Mouse (Mus musculus): ENCODE data around the gene Cenpp.

DNA sequence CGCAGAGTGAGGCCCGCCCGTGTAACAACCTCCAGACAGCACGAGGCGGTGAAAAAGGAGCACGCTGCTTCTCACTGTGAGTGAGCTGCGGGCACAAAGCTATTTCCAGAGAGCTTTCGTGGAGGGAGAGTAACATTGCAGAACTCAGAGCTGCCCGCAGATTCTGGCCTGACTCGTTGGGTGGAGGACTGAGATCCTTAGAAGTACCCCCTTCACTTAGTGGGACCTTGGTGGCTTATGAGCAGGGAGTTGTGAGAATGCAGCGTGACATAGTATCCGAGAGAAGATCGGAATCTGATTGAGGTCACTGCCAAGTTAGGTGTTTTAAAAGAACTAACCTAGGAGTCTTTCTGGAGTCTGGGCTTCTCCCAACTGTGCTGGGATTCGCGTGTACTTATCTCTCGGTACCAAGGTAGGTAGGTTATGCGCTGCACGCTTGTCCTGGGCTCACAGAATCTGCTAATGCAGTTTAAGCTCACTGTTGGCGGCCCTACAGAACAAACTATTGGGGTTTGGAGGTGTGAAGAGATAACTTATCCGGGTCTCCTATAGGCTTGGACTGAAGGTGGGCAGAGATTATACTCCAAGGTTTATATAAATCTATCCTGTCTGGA is 29.8 kb upstream of the Cenpp start:
- TF ChIP-seq POLR2A (IDR thresholded peaks at IDR 0.05; ENCODE audit: insufficient read depth, low read depth, low read length) (no peak), CTCF (IDR thresholded peaks at IDR 0.05; ENCODE audit: insufficient read depth, low read depth, low read length) (no peak)

All from olfactory bulb, adult 2 months (tissue).